Comparison of ENCODE assay signal across 8 mouse cellular contexts in the genomic region with DNA sequence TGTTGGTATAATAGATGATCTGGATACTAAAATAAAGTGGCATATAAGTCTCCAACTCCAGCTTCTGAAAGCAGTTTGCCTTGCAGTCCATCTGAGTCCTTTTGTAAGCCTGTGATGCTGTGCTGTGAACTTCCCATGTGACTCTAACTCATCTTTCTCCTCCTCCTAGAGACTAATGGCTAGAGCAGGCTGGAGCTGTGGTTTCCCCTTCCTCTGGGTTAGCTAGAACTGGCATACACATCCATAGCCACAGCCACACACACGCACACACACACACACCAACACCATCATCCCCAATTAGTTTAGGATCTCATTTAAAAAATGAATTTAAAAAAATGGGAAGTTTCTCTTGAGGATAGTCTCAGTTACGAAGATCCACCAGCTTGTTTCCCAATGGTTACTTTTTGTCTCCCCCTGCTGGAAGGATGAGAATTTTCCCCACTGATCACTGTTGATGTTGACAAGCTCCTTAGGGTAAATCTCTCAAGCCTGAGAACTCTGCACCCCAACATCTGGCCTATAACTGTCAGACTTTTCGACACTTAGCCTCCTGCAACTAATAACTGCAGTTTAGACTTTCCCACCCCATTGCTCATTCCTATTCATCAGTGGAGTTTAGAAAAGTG.
DNase-seq lines count a peak whose midpoint lies in the region; ATAC-seq and TF ChIP-seq lines count a peak whose summit lies in the region.

No protein-coding gene starts in this region.

- no peak overlapping the region for H3K27ac ChIP-seq in kidney, embryonic 15.5 days
- H3K27ac ChIP-seq in hindbrain, embryonic 11.5 days (ENCODE audit: low read depth, low read length): no peak overlapping the region
- no peak overlapping the region for H3K27ac ChIP-seq in limb, embryonic 14.5 days (replicated peaks; ENCODE audit: low read depth, low read length)

- no peaks in the 10 kb centered on the region for H3K9me3 ChIP-seq in kidney, embryonic 15.5 days (replicated peaks)
- no peaks in the 10 kb centered on the region for H3K9me3 ChIP-seq in hindbrain, embryonic 11.5 days (ENCODE audit: control insufficient read depth, low read length)
- H3K9me3 ChIP-seq in limb, embryonic 14.5 days (ENCODE audit: control insufficient read depth, low read length): no peaks in the 10 kb centered on the region

- H3K27me3 ChIP-seq in kidney, embryonic 15.5 days: no peaks in the 10 kb centered on the region
- no peaks in the 10 kb centered on the region for H3K27me3 ChIP-seq in hindbrain, embryonic 11.5 days (ENCODE audit: control insufficient read depth, insufficient read depth, low read length)
- no peaks in the 10 kb centered on the region for H3K27me3 ChIP-seq in limb, embryonic 14.5 days (ENCODE audit: control insufficient read depth, insufficient read depth, low read length)

- H3K36me3 ChIP-seq in kidney, embryonic 15.5 days: no peaks in the 10 kb centered on the region
- no peaks in the 10 kb centered on the region for H3K36me3 ChIP-seq in hindbrain, embryonic 11.5 days (ENCODE audit: control insufficient read depth, insufficient read depth, low read length)
- no peaks in the 10 kb centered on the region for H3K36me3 ChIP-seq in limb, embryonic 14.5 days (ENCODE audit: control insufficient read depth, insufficient read depth, low read length)

- no peaks in the 10 kb centered on the region for H3K4me1 ChIP-seq in kidney, embryonic 15.5 days
- no peaks in the 10 kb centered on the region for H3K4me1 ChIP-seq in hindbrain, embryonic 11.5 days (replicated peaks; ENCODE audit: control insufficient read depth, insufficient read depth, low read length)
- no peaks in the 10 kb centered on the region for H3K4me1 ChIP-seq in limb, embryonic 14.5 days (ENCODE audit: control insufficient read depth, insufficient read depth, low read length)

- ATAC-seq in kidney, embryonic 15.5 days (replicated peaks; ENCODE audit: low FRiP score): no peak
- ATAC-seq in hindbrain, embryonic 11.5 days (ENCODE audit: low FRiP score): peak; percentile 38; the same call in 1 of the 2 replicates
- ATAC-seq in limb, embryonic 14.5 days (ENCODE audit: low FRiP score, low read depth): no peak

- no peak overlapping the region for H3K4me3 ChIP-seq in kidney, embryonic 15.5 days (replicated peaks)
- no peak overlapping the region for H3K4me3 ChIP-seq in hindbrain, embryonic 11.5 days (ENCODE audit: low read depth, low read length)
- H3K4me3 ChIP-seq in limb, embryonic 14.5 days (replicated peaks; ENCODE audit: low read length): no peak overlapping the region

- H3K4me2 ChIP-seq in kidney, embryonic 15.5 days: no peak overlapping the region
- H3K4me2 ChIP-seq in hindbrain, embryonic 11.5 days (replicated peaks; ENCODE audit: low read depth, low read length): no peak overlapping the region
- H3K4me2 ChIP-seq in limb, embryonic 14.5 days (replicated peaks; ENCODE audit: low read depth, low read length, severe bottlenecking): no peak overlapping the region

- peak; percentile 55 for DNase-seq in kidney, postnatal 10 days
- peak; percentile 35 for DNase-seq in Muller cell, postnatal 12 days (ENCODE audit: inconsistent ontology term)
- peak; percentile 65 for DNase-seq in embryo, embryonic 11 days
- peak; percentile 63 for DNase-seq in hindbrain, embryonic 11.5 days (ENCODE audit: low spot score)
- DNase-seq in limb, embryonic 14.5 days (ENCODE audit: low spot score): peak; percentile 48
- DNase-seq in right cerebral cortex, postnatal 25 days: peak; percentile 12
- no peak for DNase-seq in cerebellum, adult 9-11 months

- no peak for TF ChIP-seq POLR2A in limb, embryonic 14.5 days (IDR thresholded peaks at IDR 0.05; ENCODE audit: borderline replicate concordance, extremely low read depth, insufficient read depth, insufficient read length)

- no peak overlapping the region for H3K9ac ChIP-seq in kidney, embryonic 15.5 days
- no peak overlapping the region for H3K9ac ChIP-seq in hindbrain, embryonic 11.5 days (ENCODE audit: low read depth, low read length)
- no peak overlapping the region for H3K9ac ChIP-seq in limb, embryonic 14.5 days (ENCODE audit: low read depth, low read length, severe bottlenecking)

- 49% methylated on average over 3 of the region's 3 CpGs for WGBS in kidney, embryonic 15.5 days
- 43% methylated on average over 3 of the region's 3 CpGs for WGBS in hindbrain, embryonic 11.5 days
- 30% methylated on average over 3 of the region's 3 CpGs for WGBS in limb, embryonic 14.5 days
